Mouse (Mus musculus) monocyte, adult 5-6 weeks (primary cell): Measurements from ENCODE around the gene Mccc1. TPM values are rescaled to one million over a fixed set of nuclear protein-coding genes. Genes with fewer than 3 reads are reported as not detected.
A peak's percentile ranks its signal among the peaks of the same experiment; 100 is the strongest.

Experiments
- ATAC-seq: fragments of 153-309, 156-312 bp; replicated peaks from 2 replicates; pipeline ENCODE4 v1.8.0; 2017; ENCODE audit warnings: mild to moderate bottlenecking; ENCODE audit not compliant: low TSS enrichment, insufficient number of reproducible peaks, severe bottlenecking, poor library complexity, low FRiP score
- total RNA-seq: library from RNA; stranded (forward); fragments of 200-1000, 200-491, 200-594 nt; gene quantifications from 3 replicates; pipeline ENCODE4 v1.2.3, GENCODE M21; 2017

Mccc1 gene
- 1.2 to 13.1 TPM (median 11.5 TPM) in 3 replicates for total RNA-seq

DNA sequence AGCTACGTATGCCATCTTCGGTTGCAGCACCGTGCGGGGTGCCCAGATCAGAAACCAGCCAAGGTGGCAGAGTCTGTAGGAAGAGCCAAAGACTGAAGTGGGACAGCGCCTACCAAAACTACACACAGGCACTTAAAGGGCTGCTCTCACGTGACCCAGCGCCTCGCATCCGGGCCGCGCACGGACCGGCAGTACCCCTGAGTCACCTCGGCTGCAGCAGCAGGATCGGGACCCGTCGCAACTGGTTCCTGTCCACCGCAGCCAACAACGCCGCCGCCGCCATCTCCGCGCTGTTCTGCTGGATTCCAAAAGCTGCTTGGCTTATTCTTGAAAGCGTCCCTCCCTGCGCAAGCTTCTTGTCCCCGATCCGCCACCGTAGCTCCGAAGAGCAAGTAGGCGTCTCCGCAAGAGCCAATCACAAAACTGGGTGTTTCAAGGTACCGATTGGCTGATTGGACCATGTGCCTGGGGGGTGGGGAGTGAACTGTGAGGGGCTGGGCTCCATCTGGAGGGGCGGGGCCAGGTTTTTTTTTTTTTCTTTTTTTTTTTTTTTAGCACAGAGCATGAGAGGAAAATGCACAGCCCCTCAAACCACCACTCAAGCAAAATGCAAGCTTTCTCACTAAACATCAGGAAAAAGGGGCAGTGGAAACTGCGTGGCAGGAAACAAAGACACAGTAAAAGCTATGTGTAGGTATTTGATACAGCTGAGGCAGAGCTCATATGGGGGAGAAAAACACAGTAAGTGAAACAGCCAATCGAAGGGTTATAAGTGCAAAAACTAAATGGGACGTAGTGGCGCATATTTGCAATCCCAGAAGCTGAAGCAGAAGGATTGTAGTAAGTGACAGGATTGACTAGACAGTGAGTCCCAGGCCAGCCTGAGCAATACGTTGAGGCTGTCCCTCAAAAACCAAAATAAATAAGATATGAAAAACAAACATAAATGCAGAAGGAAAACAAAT is at the start of gene Mccc1:
Gene Mccc1 (minus strand): TSS at position 404 of the 965 bp plus-strand sequence.
- peak; percentile 99 for ATAC-seq

DNA sequence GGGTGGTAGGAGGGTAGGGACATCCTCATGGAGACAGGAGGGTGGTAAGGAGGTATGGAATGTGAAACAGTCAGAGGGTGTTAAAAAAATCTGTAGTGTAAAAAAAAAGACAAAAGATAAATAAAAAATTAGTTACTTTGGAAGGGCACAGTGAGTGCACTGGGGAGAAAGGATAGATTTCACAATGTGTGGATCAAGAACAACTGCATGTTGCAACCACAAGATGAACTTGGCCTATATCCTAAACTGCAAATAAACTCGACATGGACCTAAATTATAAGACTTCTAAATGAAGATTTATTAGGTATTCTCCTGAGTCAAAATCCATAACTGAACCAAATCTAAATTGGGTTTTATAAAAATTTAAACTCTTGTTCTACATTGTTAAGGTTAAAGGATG is 48.6 kb upstream of the Mccc1 start:
- no peak for ATAC-seq

DNA sequence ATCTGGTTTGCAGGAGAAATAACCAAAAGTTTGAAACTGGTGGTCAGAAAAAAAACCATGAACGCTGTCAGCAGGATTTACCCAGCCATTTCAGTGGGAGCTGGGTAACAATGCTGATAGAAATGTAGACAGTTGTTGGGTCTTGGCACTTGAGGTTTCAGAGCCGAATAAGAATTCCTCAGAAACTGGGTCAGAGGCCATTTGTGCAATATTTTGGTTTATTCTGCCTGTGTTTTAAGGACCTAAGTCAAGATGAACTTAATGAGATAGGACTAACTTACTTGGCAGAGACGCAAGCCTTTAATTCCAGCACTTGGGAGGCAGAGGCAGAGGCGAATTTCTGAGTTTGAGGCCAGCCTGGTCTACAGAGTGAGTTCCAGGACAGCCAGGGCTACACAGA is 44.6 kb upstream of the Mccc1 start:
- no peak for ATAC-seq

DNA sequence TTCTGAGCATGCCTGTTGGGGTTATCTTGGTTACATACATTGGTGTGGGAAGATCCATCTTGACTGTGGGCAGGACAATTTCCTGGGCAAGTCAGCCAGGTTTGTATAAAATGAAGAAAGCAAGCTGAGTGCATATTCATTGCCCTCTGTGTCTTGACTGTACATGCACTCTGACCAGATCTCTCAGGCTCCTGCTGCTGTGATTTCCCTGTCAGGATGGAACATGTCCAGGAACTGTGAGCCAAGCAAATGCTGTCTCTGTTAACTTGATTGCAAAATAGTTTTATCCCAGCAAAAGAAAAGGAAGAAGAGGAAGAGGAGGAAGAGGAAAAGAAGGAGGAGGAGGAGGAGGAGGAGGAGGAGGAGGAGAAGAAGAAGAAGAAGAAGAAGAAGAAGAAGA is 44.0 kb upstream of the Mccc1 start:
- no peak for ATAC-seq

DNA sequence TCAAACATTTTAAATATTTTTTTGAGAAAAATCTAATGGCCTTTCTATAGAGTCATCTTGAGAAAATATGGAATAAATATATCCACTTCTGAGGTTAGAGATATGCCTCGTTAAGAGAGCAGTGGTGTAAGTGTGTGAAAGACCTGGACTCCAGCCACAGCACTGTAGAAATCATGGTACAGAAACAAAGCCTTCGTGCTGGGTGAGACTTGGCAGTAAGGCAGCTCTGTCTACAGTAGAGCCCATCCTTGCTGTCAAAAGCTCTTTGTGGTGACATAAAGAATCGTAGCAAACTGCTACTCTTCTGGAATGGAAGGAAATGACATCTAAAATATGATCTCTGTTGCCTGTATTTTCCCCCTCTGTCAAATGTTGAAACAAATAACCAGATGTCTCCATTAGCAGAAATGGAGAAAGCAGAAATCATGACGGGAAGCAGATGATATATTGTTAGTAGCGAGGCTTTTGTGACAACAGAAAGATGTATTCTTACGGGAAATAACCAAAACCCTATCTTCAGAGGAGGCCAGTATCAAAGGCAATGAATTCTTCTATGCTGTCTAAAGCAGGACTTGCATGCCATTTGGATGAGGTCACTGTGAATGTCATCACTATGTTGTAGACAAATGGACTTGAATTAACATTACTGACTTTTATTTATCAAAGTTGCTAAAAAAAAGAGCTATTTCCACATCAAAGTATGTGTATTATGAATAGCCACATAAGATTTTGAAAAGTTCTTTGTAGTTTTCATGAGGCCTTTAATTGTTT is 31.4 kb upstream of the Mccc1 start:
- ATAC-seq = no peak

GRCm38 (mm10) chr3:36029993-36030392 is 29.5 kb upstream of the Mccc1 start:
- no peak for ATAC-seq

GRCm38 (mm10) chr3:36025732-36026131 is 25.3 kb upstream of the Mccc1 start:
- no peak for ATAC-seq

GRCm38 (mm10) chr3:36011239-36011638 is 10.8 kb upstream of the Mccc1 start:
- no peak for ATAC-seq

GRCm38 (mm10) chr3:36008411-36009154 is 8.1 kb upstream of the Mccc1 start:
- no peak for ATAC-seq

- ATAC-seq = no peak
Measured at GRCm38 (mm10) chr3:36004028-36004895, 3.8 kb upstream of the Mccc1 start.

GRCm38 (mm10) chr3:35994552-35995531 is 5.6 kb downstream of the Mccc1 start:
- no peak for ATAC-seq

GRCm38 (mm10) chr3:35990715-35991114 is 9.8 kb downstream of the Mccc1 start:
- ATAC-seq = no peak

- ATAC-seq = no peak
Measured at GRCm38 (mm10) chr3:35988031-35988430, 12.4 kb downstream of the Mccc1 start.

DNA sequence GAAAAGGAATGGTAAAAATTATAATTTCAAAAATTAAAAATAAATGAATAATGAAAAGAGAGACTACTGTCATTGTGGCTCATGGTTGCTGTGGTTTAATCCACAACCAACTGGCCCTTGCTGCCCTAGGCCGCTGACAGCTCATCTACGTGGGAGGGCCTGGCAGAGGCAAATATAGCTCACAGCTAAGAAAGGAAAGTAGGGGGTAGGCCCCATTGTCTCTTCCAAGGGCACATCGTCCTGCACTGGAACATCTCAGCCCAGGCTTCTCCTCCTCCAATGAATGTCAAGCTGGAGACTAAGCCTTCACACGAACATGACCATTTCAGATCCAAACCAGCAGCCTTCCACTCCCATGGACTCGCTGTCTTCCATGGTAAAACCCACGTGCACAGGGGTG is 14.2 kb downstream of the Mccc1 start:
- ATAC-seq = no peak

- ATAC-seq = peak; percentile 42; the same call in 1 of the 2 replicates
Measured at GRCm38 (mm10) chr3:35973551-35973950, 26.9 kb downstream of the Mccc1 start.

DNA sequence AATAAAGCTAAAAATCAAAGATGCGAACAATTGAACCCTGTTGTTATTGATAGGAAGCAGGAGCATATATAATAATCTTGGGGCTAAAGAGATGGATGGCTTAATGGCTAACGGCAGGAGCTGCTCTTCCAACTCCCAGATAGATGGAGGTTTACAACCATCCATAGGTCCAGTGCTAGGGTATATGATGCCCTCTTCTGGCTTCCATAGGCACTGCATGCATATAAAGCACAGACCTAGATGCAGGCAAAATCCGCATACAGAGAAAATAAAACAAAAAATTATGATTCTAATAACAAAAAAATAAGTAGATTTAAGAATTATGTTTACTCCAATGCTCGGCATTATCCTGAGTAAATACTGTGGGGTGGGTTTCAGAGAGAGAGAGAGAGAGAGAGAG is 27.5 kb downstream of the Mccc1 start:
- peak; percentile 60; the same call in 1 of the 2 replicates for ATAC-seq

- ATAC-seq = no peak
Measured at GRCm38 (mm10) chr3:35971149-35971548, 29.3 kb downstream of the Mccc1 start.
